Mouse (Mus musculus): ENCODE results near the gene Fgfr2.

Fgfr2 gene

GRCm38 (mm10) chr7:132931560-132932351, 191.4 kb downstream of the Fgfr2 start:
- peak; percentile 41 for DNase-seq (ENCODE audit: low spot score)

DNA sequence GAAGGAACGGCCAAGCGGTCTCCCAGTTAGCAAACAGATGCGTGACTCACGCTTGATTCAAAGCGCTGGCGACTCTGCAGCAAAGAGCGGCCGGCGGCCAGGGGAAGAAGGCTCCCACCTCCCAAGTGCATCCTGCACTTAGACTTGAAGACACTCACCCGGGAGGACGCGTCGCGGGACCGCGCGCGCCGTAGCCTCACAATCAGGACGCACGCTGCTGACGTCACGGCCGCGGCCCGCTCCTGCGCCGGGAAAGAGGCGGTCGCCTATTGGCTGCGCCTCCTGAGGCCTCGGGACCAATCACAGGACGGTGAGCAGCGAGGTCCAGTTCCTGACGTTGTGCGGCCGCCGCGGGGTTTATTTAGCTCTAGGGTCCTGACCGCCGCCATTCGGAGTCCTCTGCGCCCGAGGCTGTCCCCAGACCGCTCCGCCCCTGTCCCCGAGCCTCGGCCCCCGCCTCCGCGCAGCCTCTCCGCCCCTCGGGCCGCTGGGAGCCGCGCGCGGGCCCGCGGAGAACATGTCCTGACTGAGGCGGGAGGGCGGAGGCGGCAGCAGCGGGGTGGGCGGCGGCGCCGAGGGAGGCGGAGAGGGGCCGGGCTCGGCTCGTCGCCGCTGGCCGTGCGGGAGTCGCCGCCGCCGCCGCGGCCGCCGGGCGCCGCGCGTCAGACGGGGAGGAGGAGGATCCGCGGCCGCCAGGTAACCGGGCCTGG, 192.1 kb downstream of the Fgfr2 start, which contains the start of gene Zranb1:
Gene Zranb1 (plus strand): TSS at position 293 of the 710 bp plus-strand sequence.
- DNase-seq (ENCODE audit: low spot score), result peak; percentile 98

- no peak for DNase-seq (ENCODE audit: low spot score)
These were observed 193.1 kb downstream of the Fgfr2 start for GRCm38 (mm10) chr7:132930055-132930454.

GRCm38 (mm10) chr7:132927201-132927600, 195.9 kb downstream of the Fgfr2 start:
- DNase-seq (ENCODE audit: low spot score), result no peak

DNA sequence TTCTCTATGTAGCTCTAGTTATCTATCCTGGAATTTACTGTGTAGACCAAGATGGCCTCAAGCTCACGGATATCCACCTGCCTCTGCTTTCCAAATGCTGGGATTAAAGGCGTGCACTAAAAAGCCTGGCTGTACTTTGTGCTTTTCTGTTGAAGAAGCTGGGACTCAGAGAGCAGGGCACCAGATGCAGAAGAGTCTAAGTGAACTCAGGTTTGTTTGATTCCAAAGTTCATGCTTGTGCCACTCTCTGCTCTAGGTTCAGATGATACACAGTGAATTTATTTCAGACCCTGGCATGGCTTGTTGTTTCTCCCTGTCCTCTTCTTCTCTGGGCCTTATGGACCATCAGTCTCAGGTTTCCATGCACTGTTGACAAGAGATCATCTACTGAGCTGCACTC, 197.9 kb downstream of the Fgfr2 start:
- DNase-seq (ENCODE audit: low spot score), result no peak

DNA sequence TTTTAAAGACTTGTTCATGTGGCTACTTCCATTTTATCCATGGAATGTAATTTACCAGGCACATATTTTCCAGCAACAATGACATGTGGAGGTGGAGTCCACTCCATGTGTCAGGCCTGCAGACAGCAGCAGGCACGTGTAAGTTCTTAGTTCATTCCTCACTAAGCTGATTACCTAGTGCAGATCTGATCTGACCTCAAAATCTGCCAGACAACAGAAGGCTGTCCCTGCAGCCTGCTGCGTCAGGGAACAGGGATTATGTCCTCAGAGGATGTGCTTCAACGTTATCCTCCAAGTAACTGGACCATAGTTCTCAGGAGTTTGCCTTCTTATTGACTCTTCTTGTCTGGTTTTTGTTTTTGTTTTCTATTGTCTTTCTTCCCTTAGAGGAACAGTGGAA, 201.2 kb downstream of the Fgfr2 start:
- no peak for DNase-seq (ENCODE audit: low spot score)

DNA sequence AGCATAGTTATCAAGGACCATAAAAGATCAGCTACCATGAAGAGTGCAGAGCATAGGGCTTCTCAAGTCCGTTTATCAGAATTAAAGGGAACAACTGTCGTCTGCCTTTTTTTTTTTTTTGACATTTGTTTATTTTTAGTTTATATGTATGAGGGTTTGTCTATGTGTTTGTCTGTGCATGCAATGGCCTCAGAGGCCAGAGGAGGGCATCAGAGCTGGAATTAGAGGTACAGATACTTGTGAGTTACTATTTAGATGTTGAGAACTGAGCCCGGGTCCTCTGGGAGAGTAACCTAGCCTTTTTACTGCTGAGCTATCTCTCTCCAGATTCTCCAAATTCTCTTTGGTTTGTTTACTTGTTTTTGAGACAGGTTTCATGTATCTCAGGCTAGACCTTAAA, 219.4 kb downstream of the Fgfr2 start:
- no peak for DNase-seq (ENCODE audit: low spot score)

GRCm38 (mm10) chr7:132900826-132901531, 222.2 kb downstream of the Fgfr2 start:
- DNase-seq (ENCODE audit: low spot score), result no peak

DNA sequence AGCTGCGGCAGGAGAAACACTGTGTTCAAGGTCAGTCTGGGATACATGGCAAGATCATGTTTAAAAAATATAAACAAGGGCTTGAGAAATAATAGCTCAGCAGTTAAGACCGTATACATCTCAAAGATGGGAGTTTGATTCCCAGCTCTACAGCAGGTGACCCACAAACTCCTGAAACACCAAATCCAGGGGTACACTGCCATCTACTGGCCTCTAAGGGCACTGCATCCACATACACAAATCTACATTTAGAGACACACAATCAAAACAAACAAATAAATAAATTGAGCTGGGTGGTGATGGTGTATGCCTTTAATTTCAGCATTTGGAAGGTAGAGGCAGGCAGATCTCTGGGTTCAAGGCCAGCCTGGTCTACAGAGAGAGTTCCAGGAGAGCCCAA, 224.9 kb downstream of the Fgfr2 start:
- DNase-seq (ENCODE audit: low spot score), result no peak

GRCm38 (mm10) chr7:132897258-132897657, 225.9 kb downstream of the Fgfr2 start:
- no peak for DNase-seq (ENCODE audit: low spot score)

- DNase-seq (ENCODE audit: low spot score), result no peak
These were observed 226.8 kb downstream of the Fgfr2 start for GRCm38 (mm10) chr7:132896206-132896815.

- DNase-seq (ENCODE audit: low spot score), result peak; percentile 79
These were observed 228.2 kb downstream of the Fgfr2 start for GRCm38 (mm10) chr7:132894841-132895555.

DNA sequence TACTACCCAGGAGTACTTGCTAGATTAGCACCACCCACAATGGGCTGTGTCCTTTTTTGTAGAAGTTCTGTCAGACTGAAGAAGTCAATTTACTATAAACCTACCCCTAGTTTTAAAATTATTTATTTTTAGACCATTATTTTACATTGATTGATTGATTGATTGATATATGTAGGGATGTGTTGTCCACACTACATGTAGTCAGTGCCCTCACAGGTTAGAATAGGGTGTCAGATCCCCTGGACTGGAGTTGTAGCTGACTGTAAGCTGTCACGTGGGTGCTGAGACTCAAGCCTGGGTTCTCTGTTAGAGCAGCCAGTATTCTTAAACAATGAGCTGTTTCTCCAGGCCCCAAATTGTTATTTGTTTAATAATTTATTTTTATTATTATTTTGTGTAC, 229.8 kb downstream of the Fgfr2 start:
- DNase-seq (ENCODE audit: low spot score), result no peak

- DNase-seq (ENCODE audit: low spot score), result no peak
These were observed 230.3 kb downstream of the Fgfr2 start for GRCm38 (mm10) chr7:132892806-132893205.

DNA sequence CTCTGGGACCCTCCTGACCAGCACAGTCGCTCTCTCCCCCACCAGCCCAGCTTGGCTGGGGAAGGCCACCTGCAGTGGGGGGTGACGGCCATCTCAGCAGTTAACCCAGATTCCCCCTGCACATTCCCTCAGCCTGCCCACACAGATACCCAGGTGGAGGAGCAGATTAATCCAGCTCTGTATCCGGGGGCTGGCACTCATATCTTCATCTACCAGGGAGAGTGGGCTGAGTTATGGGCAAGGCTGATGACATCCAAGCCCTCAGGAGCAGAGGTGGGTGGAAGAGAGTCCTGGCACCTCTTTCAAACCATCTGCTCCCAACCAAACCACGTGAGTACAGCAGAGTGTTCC, 230.9 kb downstream of the Fgfr2 start:
- no peak for DNase-seq (ENCODE audit: low spot score)

DNA sequence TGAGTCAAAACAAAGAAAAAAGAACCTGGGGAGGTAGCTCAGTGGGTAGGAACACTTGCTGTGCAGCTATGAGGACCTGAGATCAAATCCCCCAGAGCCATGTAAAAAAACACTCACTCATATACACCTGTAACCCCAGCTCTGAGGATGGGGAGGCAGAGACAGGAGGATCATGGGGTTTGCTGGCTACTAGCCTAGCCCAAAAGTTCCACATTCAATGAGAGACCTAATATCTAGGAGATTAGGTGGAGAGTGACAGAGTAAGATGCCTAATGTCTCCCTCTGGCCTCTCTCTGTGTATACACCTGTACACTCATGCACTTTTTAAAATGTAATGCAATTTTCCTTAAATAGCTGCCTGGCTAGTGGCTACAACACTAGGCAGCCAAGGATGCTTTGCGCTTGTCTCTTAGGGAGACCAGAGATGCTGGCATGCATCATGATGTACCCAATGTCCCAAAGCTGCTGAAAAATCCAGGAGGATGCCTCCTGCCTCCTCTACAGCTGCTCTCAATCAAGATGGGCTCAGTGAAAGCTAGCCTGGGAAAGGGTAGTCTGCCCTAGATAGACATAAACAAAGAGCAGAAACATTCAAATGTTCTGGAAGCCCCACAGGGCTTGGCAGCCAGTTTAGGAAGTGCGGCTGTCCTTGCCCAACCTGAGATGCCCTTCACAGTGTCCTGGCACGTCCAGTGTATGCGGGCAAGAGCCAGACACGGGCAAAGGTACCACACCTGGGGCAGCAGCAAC, 231.4 kb downstream of the Fgfr2 start:
- DNase-seq (ENCODE audit: low spot score), result no peak

GRCm38 (mm10) chr7:132890201-132890600, 232.9 kb downstream of the Fgfr2 start:
- DNase-seq (ENCODE audit: low spot score), result no peak

GRCm38 (mm10) chr7:132889691-132890090, 233.5 kb downstream of the Fgfr2 start:
- no peak for DNase-seq (ENCODE audit: low spot score)

GRCm38 (mm10) chr7:132888518-132889249, 234.5 kb downstream of the Fgfr2 start:
- DNase-seq (ENCODE audit: low spot score), result no peak

GRCm38 (mm10) chr7:132888052-132888451, 235.1 kb downstream of the Fgfr2 start:
- no peak for DNase-seq (ENCODE audit: low spot score)

Measured in lung, postnatal 25 days (tissue).